Mouse (Mus musculus) forebrain, embryonic 12.5 days (tissue): Measurements from ENCODE around the gene Uba52. TPM values are rescaled to one million over a fixed set of nuclear protein-coding genes. Genes with fewer than 3 reads are reported as not detected.

Experiments
- ATAC-seq: fragments of 200-750 bp; cut with Nextera tagmentation; 2 replicates; pipeline ENCODE4 v1.8.0; 2017; ENCODE audit warnings: moderate TSS enrichment; ENCODE audit not compliant: low FRiP score
- H3K27ac ChIP-seq: fragments of 300-500 bp; sonication (generic); 2 replicates; pipeline ENCODE4 v1.5.1; 2016; ENCODE audit warnings: mild to moderate bottlenecking
- H3K27me3 ChIP-seq: fragments of 300-500 bp; sonication (generic); 2 replicates; pipeline ENCODE4 v1.6.1; 2016; ENCODE audit warnings: mild to moderate bottlenecking
- H3K36me3 ChIP-seq: fragments of 300-500 bp; sonication (generic); replicated peaks from 2 replicates; pipeline ENCODE4 v1.6.1; 2016; ENCODE audit warnings: mild to moderate bottlenecking
- H3K4me1 ChIP-seq: fragments of 300-500 bp; sonication (generic); 2 replicates; pipeline ENCODE4 v1.6.1; 2016
- H3K4me2 ChIP-seq: fragments of 300-500 bp; sonication (generic); 2 replicates; pipeline ENCODE4 v1.6.1; 2016; ENCODE audit warnings: mild to moderate bottlenecking, moderate library complexity
- H3K4me3 ChIP-seq: fragments of 300-500 bp; sonication (generic); replicated peaks from 2 replicates; pipeline ENCODE4 v1.5.1; 2016; ENCODE audit warnings: mild to moderate bottlenecking
- H3K9ac ChIP-seq: fragments of 300-500 bp; sonication (generic); 2 replicates; pipeline ENCODE4 v1.6.1; 2016; ENCODE audit warnings: mild to moderate bottlenecking
- H3K9me3 ChIP-seq: fragments of 300-500 bp; sonication (generic); 2 replicates; pipeline ENCODE4 v1.6.1; 2016
- WGBS: fragments of 180-500 bp; shearing (Covaris S2); methylation state at CpG from one replicate; pipeline ENCODE4 v1.1.7; 2016; 5-methylcytosine and 5-hydroxymethylcytosine counted together
- polyA plus RNA-seq: library from polyadenylated mRNA; unstranded; fragments of >200 nt; fragmentation: Nextera tagmentation; extraction: Ambion mirVana; gene quantifications from 2 replicates; pipeline ENCODE4 v1.2.1, GENCODE M21; 2016

Gene Uba52
- polyA plus RNA-seq, 1 experiment from 2014 or later = 734 TPM

DNA sequence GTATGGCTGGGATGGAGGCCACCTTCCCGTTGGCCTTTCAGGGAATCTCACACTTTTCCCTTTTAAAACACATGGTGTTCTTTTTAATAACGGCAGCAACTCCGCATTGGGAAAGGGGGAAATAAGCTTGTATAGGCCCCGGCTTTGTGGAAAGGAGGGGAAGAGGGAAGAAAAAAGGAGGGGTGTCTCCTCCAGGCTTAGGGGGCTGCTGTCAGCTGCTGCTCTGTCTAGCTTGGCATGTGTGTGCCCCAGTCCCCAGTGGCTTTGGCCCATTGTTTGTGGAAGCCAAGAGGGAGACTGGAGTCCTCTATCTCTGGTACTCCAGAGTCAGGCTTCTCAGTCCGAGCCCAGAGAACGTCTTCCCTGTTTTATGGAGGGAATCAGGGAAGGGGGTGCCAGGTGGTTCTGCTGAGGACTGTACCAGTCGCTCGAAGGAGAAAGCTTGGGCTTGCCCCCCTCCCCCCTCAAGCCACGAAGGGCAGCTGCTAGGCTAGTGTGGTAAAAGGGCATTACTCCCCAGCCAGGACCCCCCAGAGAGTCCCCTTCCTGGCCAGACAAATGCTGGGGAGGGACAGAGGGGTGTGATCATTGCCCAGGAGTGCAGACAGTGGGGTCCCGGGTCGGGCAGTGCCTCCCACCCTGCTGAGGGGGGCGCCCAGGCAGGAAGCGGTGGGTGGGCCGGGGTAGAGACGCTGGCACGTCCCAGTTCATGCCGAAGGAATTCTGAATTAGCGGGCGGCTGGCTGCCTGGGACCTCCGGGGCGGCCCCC, 15.4 kb downstream of the Uba52 start:
- Histone ChIP-seq H3K36me3 (no peaks in the 10 kb centered on the region), H3K27ac (no peak overlapping the region), H3K27me3 (peaks cover 100% of the 10 kb centered on the region), H3K4me2 (peak overlapping the region; percentile 21; the same call in 1 of the 2 replicates), H3K9me3 (no peaks in the 10 kb centered on the region), H3K4me1 (peaks cover 37% of the 10 kb centered on the region), H3K4me3 (peak overlapping the region; percentile 39; the same call in 1 of the 2 replicates), H3K9ac (no peak overlapping the region)
- ATAC-seq = no peak
- under 1% methylated on average over 20 of the region's 21 CpGs for WGBS

DNA sequence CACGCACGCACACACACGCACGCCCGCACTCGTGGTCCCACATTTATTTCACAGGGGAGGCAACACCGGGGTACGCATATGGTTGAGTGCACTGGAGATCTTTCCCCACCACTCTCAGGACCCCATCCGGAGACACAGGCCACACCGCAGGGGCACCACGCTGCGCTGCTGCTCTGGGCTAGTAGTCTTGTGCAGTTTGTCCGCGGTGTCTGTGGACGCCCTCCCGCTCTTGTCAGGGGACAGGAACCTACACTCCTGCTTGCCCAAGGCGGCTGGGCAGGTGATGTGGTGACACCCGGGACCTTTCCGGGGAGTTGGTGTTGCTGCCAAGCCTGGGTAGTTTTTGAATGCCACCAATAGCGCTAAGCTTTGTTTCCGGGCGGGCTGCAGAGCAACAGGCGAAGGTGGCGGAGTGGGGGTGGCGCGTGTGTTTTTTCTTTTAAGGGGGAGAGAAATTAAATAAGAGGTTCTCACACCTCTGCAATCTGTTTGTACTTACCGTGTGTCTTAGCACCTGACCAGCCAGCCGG, 16.1 kb downstream of the Uba52 start:
- Histone ChIP-seq H3K4me3 (peak overlapping the region; percentile 39; the same call in 1 of the 2 replicates), H3K4me1 (peaks cover 40% of the 10 kb centered on the region), H3K27me3 (peaks cover 100% of the 10 kb centered on the region), H3K9ac (no peak overlapping the region), H3K9me3 (no peaks in the 10 kb centered on the region), H3K4me2 (peak overlapping the region; percentile 3; the same call in 1 of the 2 replicates), H3K27ac (no peak overlapping the region), H3K36me3 (no peaks in the 10 kb centered on the region)
- no peak for ATAC-seq
- 1% methylated on average over 28 of the region's 28 CpGs for WGBS

GRCm38 (mm10) chr8:70493692-70494415, 16.7 kb downstream of the Uba52 start:
- Histone ChIP-seq H3K36me3 (no peaks in the 10 kb centered on the region), H3K27ac (no peak overlapping the region), H3K4me1 (peaks cover 46% of the 10 kb centered on the region), H3K4me3 (peak overlapping the region; percentile 39), H3K9me3 (no peaks in the 10 kb centered on the region), H3K4me2 (peak overlapping the region; percentile 56), H3K27me3 (peaks cover 100% of the 10 kb centered on the region), H3K9ac (no peak overlapping the region)
- no peak for ATAC-seq
- WGBS = 2% methylated on average over 47 of the region's 47 CpGs

GRCm38 (mm10) chr8:70492664-70493640, 17.6 kb downstream of the Uba52 start, which contains the start of gene Crlf1:
Crlf1 (plus strand) TSS chr8:70493158.
- WGBS = under 1% methylated on average over 61 of the region's 93 CpGs
- Histone ChIP-seq H3K27ac (no peak within 1 kb of the TSS), H3K4me1 (peaks cover 55% of the 10 kb centered on the region), H3K36me3 (no peaks in the 10 kb centered on the region), H3K4me3 (peak within 1 kb of the TSS; percentile 39), H3K9me3 (no peaks in the 10 kb centered on the region), H3K4me2 (peak within 1 kb of the TSS; percentile 56), H3K27me3 (peaks cover 100% of the 10 kb centered on the region), H3K9ac (peak within 1 kb of the TSS; percentile 0; the same call in 1 of the 2 replicates)
- 0 out of 2 replicates have a peak, but pooled peaks have one; percentile 12 for ATAC-seq

- Histone ChIP-seq H3K4me1 (peaks cover 63% of the 10 kb centered on the region), H3K4me3 (no peak overlapping the region), H3K27me3 (peaks cover 100% of the 10 kb centered on the region), H3K4me2 (no peak overlapping the region; the same call in 1 of the 2 replicates), H3K27ac (no peak overlapping the region), H3K9ac (no peak overlapping the region), H3K36me3 (no peaks in the 10 kb centered on the region), H3K9me3 (no peaks in the 10 kb centered on the region)
- no peak for ATAC-seq
- under 1% methylated on average over 20 of the region's 20 CpGs for WGBS
Measured at GRCm38 (mm10) chr8:70490880-70491495, 19.6 kb downstream of the Uba52 start.

DNA sequence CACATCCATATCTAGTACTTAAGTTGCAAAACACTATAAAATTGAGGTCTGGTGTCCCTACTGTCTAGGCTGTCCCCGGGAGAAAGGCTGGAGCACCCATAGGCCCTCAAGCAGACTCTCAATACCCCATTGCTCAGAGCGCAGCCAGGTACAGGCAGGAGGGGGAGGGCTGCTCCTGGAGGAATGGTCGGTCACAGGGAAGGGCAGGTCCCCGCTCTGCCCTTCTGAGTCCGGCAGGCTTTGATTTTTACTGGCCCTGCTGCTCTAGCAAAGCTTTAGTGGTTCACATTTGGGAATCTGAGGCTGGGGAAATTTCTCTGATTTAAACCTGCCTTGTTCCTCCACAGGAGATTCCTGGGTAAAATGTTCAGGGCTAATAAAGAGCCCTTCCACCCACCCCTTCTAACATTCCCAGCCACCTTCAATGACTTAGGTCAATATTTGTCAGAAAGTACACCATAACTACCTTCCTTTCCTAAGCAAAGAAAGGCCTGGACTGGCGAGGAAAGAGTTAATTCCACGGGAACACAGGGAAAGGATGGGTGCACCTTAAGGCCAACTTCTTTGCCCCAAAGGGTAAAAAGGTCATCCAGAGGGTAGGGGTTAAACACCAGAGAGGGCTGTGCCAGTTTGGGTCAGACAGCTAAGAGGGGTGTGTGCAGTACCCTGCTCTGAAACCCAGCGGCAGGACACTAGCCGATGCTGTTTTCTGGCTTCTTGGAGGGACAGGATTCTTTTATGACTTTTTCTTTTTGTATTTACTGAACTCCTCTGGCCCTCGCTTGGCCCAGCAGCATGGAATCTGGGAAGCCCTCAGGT, 20.3 kb downstream of the Uba52 start:
- peaks cover 100% of the 10 kb centered on the region for H3K27me3 ChIP-seq
- H3K9me3 ChIP-seq = no peaks in the 10 kb centered on the region
- H3K27ac ChIP-seq = no peak overlapping the region
- ATAC-seq = no peak
- H3K4me2 ChIP-seq = no peak overlapping the region
- H3K9ac ChIP-seq = no peak overlapping the region
- no peak overlapping the region for H3K4me3 ChIP-seq
- WGBS = 2% methylated on average over 10 of the region's 10 CpGs
- H3K36me3 ChIP-seq = no peaks in the 10 kb centered on the region
- peaks cover 57% of the 10 kb centered on the region for H3K4me1 ChIP-seq

GRCm38 (mm10) chr8:70489576-70489975, 21.0 kb downstream of the Uba52 start:
- peak overlapping the region; percentile 26 for H3K4me2 ChIP-seq
- H3K4me1 ChIP-seq = peaks cover 51% of the 10 kb centered on the region
- no peak for ATAC-seq
- WGBS = 0% methylated on average over 19 of the region's 41 CpGs
- H3K9me3 ChIP-seq = no peaks in the 10 kb centered on the region
- no peaks in the 10 kb centered on the region for H3K36me3 ChIP-seq
- peaks cover 100% of the 10 kb centered on the region for H3K27me3 ChIP-seq
- H3K27ac ChIP-seq = no peak overlapping the region
- H3K4me3 ChIP-seq = peak overlapping the region; percentile 23
- H3K9ac ChIP-seq = no peak overlapping the region

- WGBS = 2% methylated on average over 14 of the region's 14 CpGs
- no peak for ATAC-seq
- Histone ChIP-seq H3K9me3 (no peaks in the 10 kb centered on the region), H3K4me3 (peak overlapping the region; percentile 23), H3K36me3 (no peaks in the 10 kb centered on the region), H3K4me2 (peak overlapping the region; percentile 26), H3K9ac (0 out of 2 replicates have a peak overlapping the region, but pooled peaks have one; percentile 38), H3K27me3 (peaks cover 100% of the 10 kb centered on the region), H3K27ac (no peak overlapping the region), H3K4me1 (peaks cover 45% of the 10 kb centered on the region)
Measured at GRCm38 (mm10) chr8:70488931-70489470, 21.6 kb downstream of the Uba52 start.

DNA sequence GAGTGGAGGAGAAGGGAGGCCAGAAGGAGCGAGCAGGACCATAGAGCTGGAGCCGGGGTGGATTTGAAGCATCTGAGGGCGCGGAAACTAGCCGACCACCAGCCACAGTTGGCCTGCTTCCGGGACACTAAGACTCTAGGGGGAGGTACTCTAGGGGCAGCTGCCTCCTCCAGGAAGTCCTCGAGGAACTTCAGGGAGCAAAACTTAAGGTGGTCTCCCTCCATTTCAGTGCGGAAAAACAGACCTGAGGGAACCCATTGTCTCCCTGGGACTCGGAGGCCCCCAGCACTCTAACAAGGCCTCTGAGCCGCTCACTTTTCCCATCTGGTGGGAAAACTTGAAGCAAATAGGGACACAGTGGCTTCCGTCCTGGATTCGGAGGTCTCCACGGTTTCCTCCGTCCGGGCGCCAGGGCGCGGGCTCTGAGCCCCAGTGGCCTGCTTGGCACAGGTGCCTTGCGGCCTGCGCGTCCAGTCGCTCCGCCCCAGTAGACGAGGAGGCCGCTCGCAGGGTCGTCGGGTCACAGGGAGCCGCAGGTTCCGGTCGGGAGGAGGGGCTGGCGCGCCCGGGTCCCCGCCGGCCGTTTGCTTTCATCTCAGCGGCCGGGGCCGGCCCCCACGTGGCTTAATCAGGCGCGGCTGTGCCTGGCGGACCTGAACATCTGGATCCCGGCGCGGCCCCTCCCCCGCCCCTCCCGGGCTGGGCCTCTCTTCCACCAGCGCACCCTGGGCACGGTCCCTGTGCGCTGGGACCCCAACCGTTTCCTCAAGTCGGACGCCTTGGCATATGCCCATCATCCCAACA, 22.4 kb downstream of the Uba52 start:
- H3K27ac ChIP-seq = no peak overlapping the region
- H3K4me2 ChIP-seq = peak overlapping the region; percentile 49
- WGBS = 2% methylated on average over 55 of the region's 55 CpGs
- H3K36me3 ChIP-seq = no peaks in the 10 kb centered on the region
- H3K27me3 ChIP-seq = peaks cover 100% of the 10 kb centered on the region
- peak overlapping the region; percentile 38; the same call in 1 of the 2 replicates for H3K9ac ChIP-seq
- no peak for ATAC-seq
- no peaks in the 10 kb centered on the region for H3K9me3 ChIP-seq
- peaks cover 37% of the 10 kb centered on the region for H3K4me1 ChIP-seq
- peak overlapping the region; percentile 28 for H3K4me3 ChIP-seq
